Mouse (Mus musculus) adrenal gland, postnatal 14 days (tissue): ENCODE measurements around the gene Gm15319. TPM values are rescaled to one million over a fixed set of nuclear protein-coding genes. Genes with fewer than 3 reads are reported as not detected.
"Not testable (repeated sequence)": the region's sequence is repeated elsewhere in the genome, so short reads cannot be mapped to it uniquely, and the experiment has no call there.

Source experiments
- DNase-seq: peaks from one replicate; pipeline ENCODE4 v3.0.0; 2021; ENCODE audit warnings: mixed read lengths
- long read RNA-seq, 2 experiments: library from polyadenylated mRNA; stranded (forward); transcript quantifications; one replicate each; pipeline ENCODE4 v2.0.0; 2021
- total RNA-seq: library from RNA; stranded (reverse); gene quantifications from 2 replicates; pipeline ENCODE4 v1.2.3, GENCODE M21; 2021

Gm15319 gene
- 0.26 TPM in 1 of 2 replicates, not detected in the other for total RNA-seq
- long read RNA-seq, experiment 1, result 0 reads
- long read RNA-seq, experiment 2, result 0 reads

DNA sequence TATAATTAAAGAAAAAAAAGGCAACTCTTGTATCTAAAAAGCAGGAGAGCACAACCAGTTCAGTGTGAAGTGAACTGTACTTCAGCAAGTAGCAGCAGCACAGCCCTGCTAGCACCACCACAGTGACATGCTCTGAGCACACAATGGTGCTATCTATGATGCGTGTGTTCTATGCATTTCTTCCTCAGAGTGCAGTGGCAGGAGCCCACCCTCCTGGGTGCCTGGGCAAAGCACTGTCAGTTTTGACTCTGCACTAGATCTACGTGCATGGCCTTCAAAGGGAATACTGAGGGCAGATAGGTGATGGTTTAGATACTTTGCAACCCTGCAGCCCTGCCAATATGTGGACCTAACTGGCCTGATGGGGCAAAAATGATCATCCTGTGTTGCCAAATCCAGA is at the start of gene Gm15319:
Gene Gm15319 (minus strand): TSS at position 101 of the 400 bp plus-strand sequence.
- not testable (repeated sequence) for DNase-seq

- not testable (repeated sequence) for DNase-seq
These were observed 47.3 kb upstream of the Gm15319 start for GRCm38 (mm10) chr8:20410355-20410754.

GRCm38 (mm10) chr8:20408441-20409030 is 45.5 kb upstream of the Gm15319 start:
- peak; percentile 42 for DNase-seq

DNA sequence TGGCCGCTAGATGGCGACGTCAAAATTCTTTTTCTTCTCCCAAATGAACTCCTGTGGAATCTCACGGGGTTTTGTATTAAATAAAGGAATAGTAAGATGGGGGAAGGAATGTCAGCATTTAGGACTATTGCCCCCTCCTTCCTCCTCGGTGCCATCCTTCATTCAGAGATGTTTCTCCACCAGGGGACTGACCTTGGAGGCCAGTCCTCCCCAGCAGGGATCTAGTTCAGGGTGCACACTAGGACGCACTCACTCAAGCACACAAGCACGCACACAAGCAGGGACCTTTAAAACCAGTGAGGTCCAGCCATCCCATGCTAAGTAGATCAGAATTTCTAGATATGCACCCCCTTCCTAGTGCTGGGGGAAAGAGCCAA is 26.3 kb upstream of the Gm15319 start:
- DNase-seq, result peak; percentile 13

DNA sequence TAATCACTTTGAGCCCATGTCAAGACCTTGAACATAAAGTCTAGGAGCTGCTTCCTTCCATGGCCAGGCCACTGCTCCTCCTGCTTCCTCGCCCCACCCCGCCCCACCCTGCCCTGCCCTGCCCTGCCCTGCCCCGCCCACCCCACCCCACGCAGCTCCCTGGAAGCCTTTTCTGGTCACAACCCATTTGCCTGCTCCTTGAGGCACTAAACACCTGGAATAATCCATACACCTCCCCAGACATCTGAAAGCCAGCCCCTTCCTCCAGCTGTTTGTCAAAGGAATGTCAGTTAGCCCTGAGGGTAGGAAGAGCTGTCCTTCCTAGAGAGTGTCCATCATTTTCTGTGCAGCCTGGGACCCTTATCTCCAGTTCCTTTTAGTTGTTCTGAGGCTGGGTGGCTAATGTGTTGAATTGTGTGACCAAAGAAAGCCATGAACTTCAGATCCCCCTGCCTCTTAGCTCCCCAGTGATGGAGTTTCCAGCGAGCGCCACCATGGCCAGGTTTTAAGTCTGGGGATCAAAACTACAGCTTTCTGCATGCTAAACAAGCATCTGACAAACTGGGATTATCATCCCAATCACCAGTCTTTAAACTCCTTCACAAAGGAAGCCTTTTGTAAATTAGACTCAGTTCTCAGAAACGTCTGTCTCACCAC is 25.8 kb upstream of the Gm15319 start:
- peak; percentile 28 for DNase-seq

DNA sequence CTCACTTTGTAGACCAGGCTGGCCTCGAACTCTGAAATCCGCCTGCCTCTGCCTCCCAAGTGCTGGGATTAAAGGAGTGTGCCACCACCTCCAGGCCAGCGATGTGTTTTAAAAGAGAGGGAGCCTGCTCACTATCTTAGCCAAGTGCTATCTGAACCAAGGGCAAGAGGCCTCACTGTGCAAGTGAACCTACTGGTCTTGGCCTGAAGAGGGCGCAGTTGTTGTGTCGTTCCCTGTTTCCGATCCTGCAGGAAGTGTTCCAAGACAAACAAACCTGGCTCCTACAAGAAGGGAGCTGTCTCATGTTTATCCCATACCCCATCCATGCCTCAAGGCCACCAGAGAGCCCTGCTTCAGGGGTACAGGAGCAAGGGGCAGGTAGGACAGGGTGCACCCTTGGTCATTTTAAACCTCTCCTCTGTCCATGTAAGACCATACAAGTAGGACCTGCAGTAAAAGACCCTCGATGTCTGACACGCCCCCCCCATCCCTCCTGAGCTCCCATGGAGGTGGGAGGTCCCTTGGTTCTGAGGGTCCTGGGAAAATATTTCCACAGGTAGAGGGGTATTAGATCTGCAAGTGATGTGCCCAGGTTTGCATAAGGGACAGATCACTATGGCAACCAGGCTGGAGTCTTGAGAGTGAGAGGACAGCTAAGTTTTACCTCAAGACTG is 24.2 kb upstream of the Gm15319 start:
- DNase-seq, result peak; percentile 25

DNA sequence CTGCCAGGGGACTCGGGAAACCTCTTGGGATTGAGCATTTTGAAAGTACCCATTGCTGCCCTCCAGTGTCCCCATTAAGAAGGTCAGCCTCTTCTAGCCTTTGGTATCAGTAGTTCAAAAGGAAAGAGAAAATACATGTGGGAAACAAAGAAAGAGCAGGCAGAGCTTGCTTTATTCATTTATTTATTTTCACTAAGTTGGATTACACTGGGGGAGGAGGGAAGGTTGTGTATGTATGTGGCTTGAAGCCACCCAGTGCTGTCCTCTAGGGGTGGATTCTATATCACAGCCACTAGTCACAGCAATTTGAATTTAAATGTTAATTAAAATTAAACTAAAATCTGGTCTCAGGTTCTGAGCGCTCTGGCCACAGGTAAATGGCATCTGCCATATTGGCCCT is 22.0 kb upstream of the Gm15319 start:
- DNase-seq, result not testable (repeated sequence)

DNA sequence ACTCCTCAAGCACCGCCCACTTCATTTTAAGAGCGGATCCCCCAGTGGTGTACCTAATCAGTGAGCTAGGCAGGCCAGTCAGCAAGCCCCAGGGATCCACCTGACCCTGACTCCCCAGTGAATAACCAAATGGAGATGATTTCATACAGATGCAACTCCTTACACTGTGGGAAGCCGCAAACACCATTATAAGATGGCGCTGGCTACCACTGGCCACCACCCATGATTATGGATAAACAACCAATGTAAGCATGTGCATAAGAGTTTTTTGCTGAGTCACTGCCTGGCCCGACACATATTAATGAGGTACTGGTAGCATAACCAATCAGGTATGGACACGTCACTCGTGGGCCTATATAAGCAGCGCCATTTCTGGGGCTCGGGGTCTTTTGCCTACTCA is 21.1 kb upstream of the Gm15319 start:
- DNase-seq, result not testable (repeated sequence)

DNA sequence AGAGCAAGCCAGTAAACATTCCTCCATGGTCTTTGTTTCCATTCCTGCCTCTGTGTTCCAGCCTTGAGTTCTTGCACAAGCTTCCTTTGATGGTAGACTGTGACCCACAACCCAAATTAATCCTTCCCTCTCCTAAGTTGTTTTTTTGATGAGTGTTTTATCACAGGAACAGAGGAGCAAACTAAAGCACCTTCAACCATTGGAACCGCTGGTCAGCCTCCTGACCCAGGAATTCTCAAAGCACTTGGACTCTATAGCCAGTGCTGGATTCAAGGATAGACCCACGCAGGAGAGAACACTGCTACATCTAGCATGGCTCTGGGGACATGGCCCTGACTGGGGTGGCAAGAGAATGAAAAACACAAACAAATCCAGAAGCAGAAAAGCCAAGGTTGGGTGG is 19.1 kb upstream of the Gm15319 start:
- DNase-seq, result not testable (repeated sequence)

- DNase-seq, result not testable (repeated sequence)
These were observed 18.6 kb upstream of the Gm15319 start for GRCm38 (mm10) chr8:20381637-20382036.

DNA sequence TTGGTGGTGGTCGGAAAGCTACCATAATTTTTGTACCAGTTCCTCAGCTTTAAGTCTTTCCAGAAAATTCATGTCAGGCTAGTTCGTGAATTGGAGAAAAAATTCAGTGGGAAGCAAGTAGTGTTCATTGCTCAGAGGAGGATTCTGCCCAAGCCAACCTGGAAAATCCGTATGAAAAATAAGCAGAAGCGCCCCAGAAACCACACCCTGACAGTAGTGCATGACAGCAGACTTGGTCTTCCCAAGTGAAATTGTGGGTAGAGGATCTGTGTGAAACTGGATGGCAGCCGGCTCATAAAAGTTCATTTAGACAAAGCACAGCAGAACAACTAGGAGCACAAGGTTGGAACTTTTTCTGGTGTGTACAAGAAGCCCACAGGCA is 18.2 kb upstream of the Gm15319 start:
- not testable (repeated sequence) for DNase-seq

DNA sequence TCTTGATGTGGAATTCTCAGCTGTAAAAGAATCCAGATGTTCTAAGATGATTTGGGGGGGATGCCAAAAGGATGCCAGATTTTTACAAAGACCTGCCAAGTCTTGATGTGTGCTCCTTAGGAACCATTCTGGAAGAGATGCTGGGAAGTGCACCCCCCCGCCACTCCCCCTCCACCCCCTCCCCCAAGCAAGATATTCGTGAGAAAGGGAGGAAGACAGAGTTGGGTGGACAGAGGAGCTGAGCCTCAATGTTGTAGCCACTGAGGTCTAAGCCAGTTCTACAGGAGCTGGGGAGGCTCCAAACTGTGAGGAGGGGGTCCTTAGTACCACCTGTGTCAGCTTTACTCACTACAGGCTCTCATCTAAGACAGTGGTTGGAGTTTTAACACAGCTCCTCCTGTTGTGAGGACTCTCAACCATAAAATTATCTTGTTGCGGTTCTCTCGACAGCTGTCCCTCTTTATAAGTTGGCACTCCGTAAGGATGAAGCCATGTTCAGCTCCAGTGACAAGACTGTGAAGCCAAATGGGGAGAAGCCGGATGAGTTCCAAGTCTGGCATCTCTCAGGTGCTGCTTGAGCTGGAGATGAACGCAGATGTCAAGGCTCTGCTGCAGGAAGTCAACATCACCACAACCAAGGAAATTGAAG is 17.7 kb upstream of the Gm15319 start:
- DNase-seq, result peak; percentile 10

GRCm38 (mm10) chr8:20379650-20380436 is 16.8 kb upstream of the Gm15319 start:
- DNase-seq, result not testable (repeated sequence)

GRCm38 (mm10) chr8:20378786-20379649 is 16.0 kb upstream of the Gm15319 start:
- DNase-seq, result peak; percentile 5

DNA sequence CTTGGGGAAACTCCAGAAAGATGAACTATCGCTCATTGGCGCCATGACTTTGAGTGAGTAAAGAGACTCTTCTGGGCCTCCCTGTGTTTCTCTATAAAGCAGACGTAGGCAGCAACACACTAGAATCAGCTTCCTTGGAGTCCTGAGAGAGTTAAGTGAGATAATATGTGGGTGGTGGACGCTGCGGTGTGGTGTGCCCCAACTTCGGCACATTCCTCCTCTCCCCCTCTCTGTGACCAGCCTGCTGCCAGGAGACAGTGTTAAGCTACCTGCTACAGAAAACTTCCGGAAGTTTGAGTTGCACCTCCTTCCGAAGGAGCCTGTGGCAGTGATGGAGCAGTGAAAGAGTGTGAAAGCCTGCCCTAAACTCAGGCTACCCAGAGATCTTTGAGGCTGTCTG is 15.3 kb upstream of the Gm15319 start:
- DNase-seq, result peak; percentile 12

- not testable (repeated sequence) for DNase-seq
These were observed 12.7 kb upstream of the Gm15319 start for GRCm38 (mm10) chr8:20375698-20376097.

- DNase-seq, result not testable (repeated sequence)
These were observed 6.6 kb downstream of the Gm15319 start for GRCm38 (mm10) chr8:20356386-20356785.

GRCm38 (mm10) chr8:20353579-20353978 is 9.4 kb downstream of the Gm15319 start:
- DNase-seq, result not testable (repeated sequence)

DNA sequence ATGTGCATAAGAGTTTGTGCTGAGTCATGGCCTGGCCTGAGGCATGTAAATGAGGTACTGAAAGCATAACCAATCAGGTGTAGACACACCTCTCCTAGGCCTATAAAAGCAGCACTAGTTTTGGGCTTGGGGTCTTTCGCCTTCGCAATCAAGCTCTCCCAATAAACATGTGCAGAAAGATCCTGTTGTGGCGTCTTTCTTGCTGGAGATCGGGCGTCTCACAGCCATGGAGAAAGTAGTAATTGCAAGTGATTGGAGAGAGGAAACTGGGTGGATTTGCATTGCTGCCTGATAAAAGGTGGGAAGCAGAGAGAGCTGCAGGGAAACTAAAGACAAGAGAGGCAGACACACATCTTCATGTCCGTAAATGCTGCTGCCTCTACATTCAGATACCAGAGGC is 60.3 kb downstream of the Gm15319 start:
- not testable (repeated sequence) for DNase-seq

GRCm38 (mm10) chr8:20300042-20300441 is 63.0 kb downstream of the Gm15319 start:
- not testable (repeated sequence) for DNase-seq

DNA sequence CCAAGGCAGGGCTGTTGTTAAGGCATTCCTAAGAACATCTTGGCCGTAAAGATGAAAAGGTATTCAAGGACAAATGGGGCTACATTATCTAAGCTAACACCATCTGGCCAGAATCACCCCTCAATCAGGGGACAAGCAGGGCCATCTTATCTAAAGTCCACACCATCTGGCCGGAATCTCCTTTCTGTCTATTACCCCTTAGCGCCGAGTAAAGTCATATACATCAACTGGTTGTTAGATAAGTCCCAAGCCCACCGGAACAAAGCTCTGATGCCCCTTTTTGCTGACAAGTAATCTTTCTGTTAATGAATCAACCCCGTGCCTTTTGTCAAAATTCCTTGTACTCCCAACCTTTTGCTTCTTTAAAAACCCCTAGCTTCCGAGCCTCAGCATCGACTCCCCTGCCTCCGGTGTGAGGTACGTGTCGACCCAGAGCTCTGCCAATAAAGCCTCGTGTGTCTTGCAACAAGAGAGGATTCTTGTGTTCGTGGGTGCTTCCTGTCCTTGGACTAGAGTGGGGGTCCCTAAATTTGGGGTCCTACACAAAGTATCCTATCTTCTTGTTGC is 65.0 kb downstream of the Gm15319 start:
- peak; percentile 4 for DNase-seq
